Mouse (Mus musculus) limb, embryonic 14.5 days (tissue): ENCODE measurements around the gene Gsta2. TPM values are rescaled to one million over a fixed set of nuclear protein-coding genes. Genes with fewer than 3 reads are reported as not detected.

Experiments
- ATAC-seq: fragments of 200-750 bp; cut with Nextera tagmentation; 2 replicates; pipeline ENCODE4 v1.8.0; 2017; ENCODE audit warnings: low read depth, moderate number of reproducible peaks, moderate TSS enrichment; ENCODE audit not compliant: low FRiP score
- DNase-seq: peaks from one replicate; pipeline ENCODE4 v3.0.0-alpha.2; 2015; ENCODE audit warnings: low spot score
- H3K27ac ChIP-seq: fragments of 300-500 bp; sonication (generic); replicated peaks from 2 replicates; pipeline ENCODE4 v1.5.1; 2014; ENCODE audit warnings: low read depth, mild to moderate bottlenecking, low read length, moderate library complexity, mixed read lengths
- H3K27me3 ChIP-seq: fragments of 300-500 bp; sonication (generic); 2 replicates; pipeline ENCODE4 v1.6.1; 2014; ENCODE audit warnings: low read length, mixed read lengths; ENCODE audit not compliant: control insufficient read depth, insufficient read depth
- H3K36me3 ChIP-seq: fragments of 300-500 bp; sonication (generic); 2 replicates; pipeline ENCODE4 v1.6.1; 2014; ENCODE audit warnings: mild to moderate bottlenecking, low read length, moderate library complexity, mixed read lengths; ENCODE audit not compliant: control insufficient read depth, insufficient read depth
- H3K4me1 ChIP-seq: fragments of 300-500 bp; sonication (generic); 2 replicates; pipeline ENCODE4 v1.6.1; 2014; ENCODE audit warnings: antibody characterized with exemption, low read length, mixed read lengths; ENCODE audit not compliant: control insufficient read depth, insufficient read depth
- H3K4me2 ChIP-seq: fragments of 300-500 bp; sonication (generic); replicated peaks from 2 replicates; pipeline ENCODE4 v1.6.1; 2014; ENCODE audit warnings: low read depth, mild to moderate bottlenecking, low read length, moderate library complexity; ENCODE audit not compliant: severe bottlenecking
- H3K4me3 ChIP-seq: fragments of 300-500 bp; sonication (generic); replicated peaks from 2 replicates; pipeline ENCODE4 v1.5.1; 2014; ENCODE audit warnings: low read length
- H3K9ac ChIP-seq: fragments of 300-500 bp; sonication (generic); 2 replicates; pipeline ENCODE4 v1.6.1; 2014; ENCODE audit warnings: mild to moderate bottlenecking, low read depth, low read length, moderate library complexity; ENCODE audit not compliant: severe bottlenecking
- H3K9me3 ChIP-seq: fragments of 300-500 bp; sonication (generic); 2 replicates; pipeline ENCODE4 v1.6.1; 2016; ENCODE audit warnings: low read length; ENCODE audit not compliant: control insufficient read depth
- POLR2A ChIP-seq: fragments of 200-500 bp; IDR thresholded peaks from 2 replicates; pipeline ENCODE4 v1.8.0; 2012; ENCODE audit warnings: inconsistent platforms, mild to moderate bottlenecking, moderate library complexity, borderline replicate concordance; ENCODE audit not compliant: insufficient read depth, insufficient read length; ENCODE audit errors: extremely low read depth
- WGBS: fragments of 180-500 bp; shearing (Covaris S2); extraction: QIAGEN DNeasy Blood & Tissue Kit; methylation state at CpG from one replicate; pipeline ENCODE4 v1.1.7; 2014; 5-methylcytosine and 5-hydroxymethylcytosine counted together
- polyA plus RNA-seq, 2 experiments: library from polyadenylated mRNA; depleted of rRNA in 1 of 2; stranded (reverse) in 1 of 2; unstranded in 1 of 2; fragments of >200 nt; fragmentation: Nextera tagmentation in 1 of 2; extraction: Ambion mirVana in 1 of 2; gene quantifications; 2 replicates each; pipeline versions ENCODE4 v1.2.1 to v1.2.3; 2012 to 2014

Gene Gsta2
- polyA plus RNA-seq (2012; rRNA removed): 1.2 and 3.0 TPM in 2 replicates
- polyA plus RNA-seq (2014; fragmentation: Nextera tagmentation; extraction: Ambion mirVana): 4.6 and 7.8 TPM in 2 replicates

DNA sequence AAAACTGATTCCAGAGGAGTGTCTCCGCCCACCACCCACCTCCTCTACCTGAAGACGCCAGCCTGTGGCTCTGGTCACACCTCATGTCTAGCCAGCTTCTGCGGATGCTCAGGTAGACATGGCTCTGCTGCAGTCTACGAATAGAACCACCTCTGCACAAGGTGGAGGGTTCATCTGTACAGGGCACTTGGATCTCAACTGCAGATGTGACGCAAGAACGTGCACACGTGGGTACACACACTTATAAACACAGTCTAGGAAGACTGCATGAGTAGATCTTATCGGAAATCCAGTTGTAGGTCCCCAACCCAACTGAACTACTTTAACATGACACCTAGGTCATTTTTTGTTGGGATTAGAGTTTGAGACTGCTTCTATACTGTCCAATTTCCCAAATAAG, at the start of gene Gsta2:
Gene Gsta2 (minus strand): TSS at position 178 of the 400 bp plus-strand sequence.
- Histone ChIP-seq H3K36me3 (no peaks in the 10 kb centered on the region), H3K27me3 (no peaks in the 10 kb centered on the region), H3K9me3 (no peaks in the 10 kb centered on the region), H3K27ac (no peak within 1 kb of the TSS), H3K9ac (no peak within 1 kb of the TSS), H3K4me2 (no peak within 1 kb of the TSS), H3K4me3 (no peak within 1 kb of the TSS), H3K4me1 (no peaks in the 10 kb centered on the region)
- 86% methylated on average over 8 of the region's 8 CpGs for WGBS
- DNase-seq (no peak), ATAC-seq (no peak)
- no peak for TF ChIP-seq POLR2A

GRCm38 (mm10) chr9:78401596-78401995, 46.0 kb upstream of the Gsta2 start:
- TF ChIP-seq POLR2A: no peak
- no peak overlapping the region for H3K27ac ChIP-seq
- H3K36me3 ChIP-seq: no peaks in the 10 kb centered on the region
- H3K4me2 ChIP-seq: no peak overlapping the region
- no peak for ATAC-seq
- peaks cover 14% of the 10 kb centered on the region for H3K27me3 ChIP-seq
- H3K9me3 ChIP-seq: no peaks in the 10 kb centered on the region
- 91% methylated on average over 7 of the region's 7 CpGs for WGBS
- H3K4me1 ChIP-seq: no peaks in the 10 kb centered on the region
- DNase-seq: no peak
- H3K4me3 ChIP-seq: no peak overlapping the region
- H3K9ac ChIP-seq: no peak overlapping the region

- H3K9me3 ChIP-seq: no peaks in the 10 kb centered on the region
- no peaks in the 10 kb centered on the region for H3K4me1 ChIP-seq
- ATAC-seq (no peak), DNase-seq (no peak)
- no peak overlapping the region for H3K4me3 ChIP-seq
- WGBS: 80% methylated on average over 5 of the region's 5 CpGs
- no peak for TF ChIP-seq POLR2A
- H3K36me3 ChIP-seq: no peaks in the 10 kb centered on the region
- peaks cover 24% of the 10 kb centered on the region for H3K27me3 ChIP-seq
- H3K27ac ChIP-seq: no peak overlapping the region
- H3K9ac ChIP-seq: no peak overlapping the region
- no peak overlapping the region for H3K4me2 ChIP-seq
Measured at GRCm38 (mm10) chr9:78400570-78400969, 45.0 kb upstream of the Gsta2 start.

GRCm38 (mm10) chr9:78396517-78396916, 40.9 kb upstream of the Gsta2 start:
- Histone ChIP-seq H3K4me3 (peak overlapping the region; percentile 41; the same call in 1 of the 2 replicates), H3K36me3 (no peaks in the 10 kb centered on the region), H3K9me3 (no peaks in the 10 kb centered on the region), H3K27ac (no peak overlapping the region), H3K27me3 (peaks cover 50% of the 10 kb centered on the region), H3K9ac (no peak overlapping the region), H3K4me2 (peak overlapping the region; percentile 57), H3K4me1 (no peaks in the 10 kb centered on the region)
- 54% methylated on average over 9 of the region's 9 CpGs for WGBS
- TF ChIP-seq POLR2A: no peak
- ATAC-seq (no peak), DNase-seq (no peak)

DNA sequence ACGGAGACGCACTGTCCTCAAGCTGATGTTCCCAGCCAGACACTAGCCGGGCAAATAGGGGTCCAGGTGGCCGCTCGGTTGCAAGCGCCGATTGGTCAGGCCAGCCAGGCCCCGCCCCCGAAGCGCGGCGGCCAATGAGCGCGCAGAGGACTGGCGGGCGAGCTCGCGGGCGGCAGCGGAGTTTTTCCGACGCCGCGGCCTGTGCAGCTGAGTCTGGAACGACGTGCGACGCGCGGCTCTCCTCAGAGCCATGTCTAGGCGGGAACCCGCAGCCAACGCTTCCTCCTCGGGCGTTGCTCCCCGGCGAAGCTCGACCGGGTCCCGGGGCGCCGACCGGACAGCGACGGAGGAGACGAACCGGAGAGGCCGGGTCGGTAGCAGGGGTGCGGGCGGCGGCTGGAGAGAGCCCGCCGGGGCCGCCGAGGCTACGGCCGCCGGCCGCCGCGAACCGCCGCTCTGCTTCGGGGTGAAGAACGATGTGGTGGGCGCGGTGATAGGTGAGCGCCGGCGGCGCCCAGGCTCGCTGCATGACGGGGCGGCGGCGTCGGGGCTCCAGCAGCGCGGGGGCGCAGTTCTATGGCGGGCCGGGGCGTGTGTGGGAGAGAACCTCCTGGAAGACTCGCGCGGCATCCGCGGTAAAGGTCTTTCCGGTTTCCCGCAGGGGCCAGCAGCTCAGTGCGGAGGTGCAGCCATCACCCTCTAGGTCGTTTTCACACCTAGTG, 40.2 kb upstream of the Gsta2 start, which contains the start of gene Ddx43:
Gene Ddx43 (plus strand): TSS at position 148 of the 722 bp plus-strand sequence.
- peak within 1 kb of the TSS; percentile 57 for H3K4me2 ChIP-seq
- H3K27me3 ChIP-seq: peaks cover 50% of the 10 kb centered on the region
- 3% methylated on average over 87 of the region's 93 CpGs for WGBS
- H3K9me3 ChIP-seq: no peaks in the 10 kb centered on the region
- ATAC-seq (peak; percentile 86), DNase-seq (peak; percentile 61)
- peak within 1 kb of the TSS; percentile 41 for H3K4me3 ChIP-seq
- H3K4me1 ChIP-seq: no peaks in the 10 kb centered on the region
- H3K27ac ChIP-seq: no peak within 1 kb of the TSS
- H3K9ac ChIP-seq: peak within 1 kb of the TSS; percentile 43
- TF ChIP-seq POLR2A: no peak
- H3K36me3 ChIP-seq: no peaks in the 10 kb centered on the region
